Mouse (Mus musculus): ENCODE results near the gene Mill2.
A peak's percentile ranks its signal among the peaks of the same experiment; 100 is the strongest.
"Not testable (repeated sequence)": the region's sequence is repeated elsewhere in the genome, so short reads cannot be mapped to it uniquely, and the experiment has no call there.

Mill2 gene

GRCm38 (mm10) chr7:18839865-18840264 is at the start of gene Mill2:
TSS of gene Mill2 (plus strand) at chr7:18839966.
- DNase-seq: peak; percentile 80

- DNase-seq: not testable (repeated sequence)
Measured at GRCm38 (mm10) chr7:18790671-18791070, 49.1 kb upstream of the Mill2 start.

- no peak for DNase-seq
Measured at GRCm38 (mm10) chr7:18798420-18798819, 41.3 kb upstream of the Mill2 start, which contains the start of gene Psg19. TSS of gene Psg19 (minus strand) at chr7:18798520.

GRCm38 (mm10) chr7:18799129-18799528 is 40.6 kb upstream of the Mill2 start:
- no peak for DNase-seq

GRCm38 (mm10) chr7:18803526-18803925 is 36.2 kb upstream of the Mill2 start:
- DNase-seq: no peak

GRCm38 (mm10) chr7:18818301-18818700 is 21.5 kb upstream of the Mill2 start:
- no peak for DNase-seq

GRCm38 (mm10) chr7:18821507-18821906 is 18.3 kb upstream of the Mill2 start, which contains the start of gene Psg17:
TSS of gene Psg17 (minus strand) at chr7:18821607.
- no peak for DNase-seq

- DNase-seq: no peak
Measured at GRCm38 (mm10) chr7:18827792-18828546, 11.8 kb upstream of the Mill2 start.

GRCm38 (mm10) chr7:18828592-18828991 is 11.2 kb upstream of the Mill2 start:
- peak; percentile 55 for DNase-seq

- no peak for DNase-seq
Measured at GRCm38 (mm10) chr7:18829545-18829944, 10.2 kb upstream of the Mill2 start.

GRCm38 (mm10) chr7:18832298-18832697 is 7.5 kb upstream of the Mill2 start:
- peak; percentile 50 for DNase-seq

- DNase-seq: peak; percentile 88
Measured at GRCm38 (mm10) chr7:18840386-18841173, 814 bp downstream of the Mill2 start.

GRCm38 (mm10) chr7:18841174-18841567 is 1.4 kb downstream of the Mill2 start:
- peak; percentile 14 for DNase-seq

- DNase-seq: peak; percentile 9
Measured at GRCm38 (mm10) chr7:18844811-18845210, 5.0 kb downstream of the Mill2 start.

GRCm38 (mm10) chr7:18848395-18848794 is 8.6 kb downstream of the Mill2 start:
- no peak for DNase-seq

GRCm38 (mm10) chr7:18858310-18858916 is 18.6 kb downstream of the Mill2 start:
- peak; percentile 69 for DNase-seq

- DNase-seq: peak; percentile 25
Measured at GRCm38 (mm10) chr7:18862801-18863200, 23.0 kb downstream of the Mill2 start.

GRCm38 (mm10) chr7:18868491-18868890 is 28.7 kb downstream of the Mill2 start:
- DNase-seq: no peak

GRCm38 (mm10) chr7:18871031-18871430 is 31.3 kb downstream of the Mill2 start, which contains the start of gene Pglyrp1:
TSS of gene Pglyrp1 (plus strand) at chr7:18871331.
- not testable (repeated sequence) for DNase-seq

- peak; percentile 51 for DNase-seq
Measured at GRCm38 (mm10) chr7:18872014-18872802, 32.4 kb downstream of the Mill2 start.

GRCm38 (mm10) chr7:18872816-18873215 is 33.0 kb downstream of the Mill2 start:
- no peak for DNase-seq

- DNase-seq: peak; percentile 86
Measured at GRCm38 (mm10) chr7:18873253-18873652, 33.5 kb downstream of the Mill2 start.
